Mouse (Mus musculus) MEL (cell line): ENCODE data around the gene Vstm4. TPM values are rescaled to one million over a fixed set of nuclear protein-coding genes. Genes with fewer than 3 reads are reported as not detected.

Experiments used
- DNase-seq: peaks from one replicate; pipeline ENCODE4 v3.0.0; 2011; ENCODE audit warnings: low read depth, low spot score
- H3K27ac ChIP-seq: 2 replicates; pipeline ENCODE4 v1.5.1; 2012; ENCODE audit warnings: low read depth, mild to moderate bottlenecking, control low read depth, low read length, moderate library complexity; ENCODE audit not compliant: control insufficient read depth
- H3K27me3 ChIP-seq, 2 experiments: fragments of 150-350 bp in 1 of 2; sonication (generic) in 1 of 2; 2 replicates each; pipeline ENCODE4 v1.6.1; 2012; ENCODE audit warnings: low read length in 2 of 2, mild to moderate bottlenecking in 2 of 2, improper control_type of control experiment in 1 of 2, moderate library complexity in 1 of 2; ENCODE audit not compliant: insufficient read depth in 2 of 2, control insufficient read depth in 1 of 2
- H3K36me3 ChIP-seq, 2 experiments: 2 replicates each; pipeline ENCODE4 v1.6.1; 2012 to 2014; ENCODE audit warnings: low read length in 2 of 2, improper control_type of control experiment in 1 of 2, inconsistent platforms in 1 of 2, mild to moderate bottlenecking in 1 of 2; ENCODE audit not compliant: insufficient read depth in 2 of 2, control insufficient read depth in 1 of 2
- H3K4me1 ChIP-seq, 2 experiments: fragments of 150-350 bp in 1 of 2; sonication (generic) in 1 of 2; 2 replicates each; pipeline ENCODE4 v1.6.1; 2012; ENCODE audit warnings: low read length in 2 of 2, improper control_type of control experiment in 1 of 2, mild to moderate bottlenecking in 1 of 2; ENCODE audit not compliant: insufficient read depth in 2 of 2, control insufficient read depth in 1 of 2
- H3K4me3 ChIP-seq, 2 experiments: fragments of 150-350 bp in 1 of 2; sonication (generic) in 1 of 2; 2 replicates each; pipeline ENCODE4 v1.5.1; 2012; ENCODE audit warnings: low read depth in 2 of 2, low read length in 2 of 2, mild to moderate bottlenecking in 2 of 2, moderate library complexity in 2 of 2, control low read depth in 1 of 2, improper control_type of control experiment in 1 of 2; ENCODE audit not compliant: control insufficient read depth in 1 of 2, insufficient read depth in 1 of 2
- H3K79me2 ChIP-seq: 2 replicates; pipeline ENCODE4 v1.6.1; 2012; ENCODE audit warnings: mild to moderate bottlenecking, low read length, moderate library complexity; ENCODE audit not compliant: control insufficient read depth, poor library complexity, insufficient read depth
- H3K9ac ChIP-seq: 2 replicates; pipeline ENCODE4 v1.6.1; 2012; ENCODE audit warnings: low read depth, mild to moderate bottlenecking, control low read depth, low read length, moderate library complexity; ENCODE audit not compliant: control insufficient read depth, poor library complexity, severe bottlenecking
- H3K9me3 ChIP-seq: fragments of 150-350 bp; sonication (generic); replicated peaks from 2 replicates; pipeline ENCODE4 v1.6.1; 2012; ENCODE audit warnings: mild to moderate bottlenecking, low read length, improper control_type of control experiment, moderate library complexity; ENCODE audit not compliant: insufficient read depth
- BHLHE40 ChIP-seq: IDR thresholded peaks from 2 replicates; pipeline ENCODE4 v1.6.1; 2012; ENCODE audit warnings: low read depth, mild to moderate bottlenecking, inconsistent platforms, low read length, improper control_type of control experiment, borderline replicate concordance
- CHD1 ChIP-seq: IDR thresholded peaks from 2 replicates; pipeline ENCODE4 v1.6.1; 2012; ENCODE audit warnings: low read depth, mild to moderate bottlenecking, inconsistent platforms, low read length, improper control_type of control experiment
- CTCF ChIP-seq, 3 experiments: IDR thresholded peaks in 2 of 3; conservative IDR thresholded peaks in 1 of 3; 2 replicates each; pipeline ENCODE4 v1.5.1; 2011 to 2012; ENCODE audit warnings: low read length in 3 of 3, low read depth in 2 of 3, mild to moderate bottlenecking in 2 of 3, improper control_type of control experiment in 1 of 3, inconsistent platforms in 1 of 3, mixed read lengths in 1 of 3, moderate library complexity in 1 of 3; ENCODE audit not compliant: control insufficient read depth in 1 of 3, insufficient read depth in 1 of 3, poor library complexity in 1 of 3, severe bottlenecking in 1 of 3
- E2F4 ChIP-seq: IDR thresholded peaks from 2 replicates; pipeline ENCODE4 v1.6.1; 2011; ENCODE audit warnings: low read depth, low read length, improper control_type of control experiment, borderline replicate concordance
- EP300 ChIP-seq, 2 experiments: IDR thresholded peaks; 2 replicates each; pipeline ENCODE4 v1.6.1; 2011; ENCODE audit warnings: improper control_type of control experiment in 2 of 2, low read length in 2 of 2, low read depth in 1 of 2, mild to moderate bottlenecking in 1 of 2
- GABPA ChIP-seq: IDR thresholded peaks from 2 replicates; pipeline ENCODE4 v1.6.1; 2012; ENCODE audit warnings: low read depth, mild to moderate bottlenecking, inconsistent platforms, low read length, improper control_type of control experiment, moderate library complexity
- GATA1 ChIP-seq: IDR thresholded peaks from 2 replicates; pipeline ENCODE4 v1.6.1; 2011; ENCODE audit warnings: low read depth, low read length, improper control_type of control experiment
- JUND ChIP-seq: IDR thresholded peaks from 2 replicates; pipeline ENCODE4 v1.6.1; 2011; ENCODE audit warnings: low read depth, mild to moderate bottlenecking, improper control_type of control experiment, low read length
- KAT2A ChIP-seq: conservative IDR thresholded peaks from 2 replicates; pipeline ENCODE4 v1.6.1; 2012; ENCODE audit warnings: low read depth, low read length, improper control_type of control experiment, inconsistent platforms
- MAFK ChIP-seq: IDR thresholded peaks from 2 replicates; pipeline ENCODE4 v1.6.1; 2011; ENCODE audit warnings: low read depth, mild to moderate bottlenecking, low read length, improper control_type of control experiment, borderline replicate concordance
- MAX ChIP-seq: IDR thresholded peaks from 2 replicates; pipeline ENCODE4 v1.6.1; 2011; ENCODE audit warnings: low read length, improper control_type of control experiment
- MXI1 ChIP-seq: IDR thresholded peaks from 2 replicates; pipeline ENCODE4 v1.6.1; 2011; ENCODE audit warnings: mild to moderate bottlenecking, low read depth, low read length, improper control_type of control experiment
- NELFE ChIP-seq: IDR thresholded peaks from 2 replicates; pipeline ENCODE4 v1.6.1; 2011; ENCODE audit warnings: low read depth, low read length, improper control_type of control experiment
- POLR2A ChIP-seq, 2 experiments: IDR thresholded peaks; 2 replicates each; pipeline ENCODE4 v1.6.1; 2011 to 2012; ENCODE audit warnings: low read length in 2 of 2, mild to moderate bottlenecking in 2 of 2, control low read depth in 1 of 2, improper control_type of control experiment in 1 of 2, low read depth in 1 of 2, moderate library complexity in 1 of 2; ENCODE audit not compliant: control insufficient read depth in 1 of 2, insufficient read depth in 1 of 2, poor library complexity in 1 of 2
- POLR2AphosphoS2 ChIP-seq: IDR thresholded peaks from 2 replicates; pipeline ENCODE4 v1.6.1; 2011; ENCODE audit warnings: low read length, improper control_type of control experiment
- POLR2AphosphoS5 ChIP-seq: IDR thresholded peaks from 2 replicates; pipeline ENCODE4 v1.6.1; 2012; ENCODE audit warnings: low read depth, borderline replicate concordance, mild to moderate bottlenecking, inconsistent platforms, low read length, moderate library complexity, mixed read lengths
- SIN3A ChIP-seq: IDR thresholded peaks from 2 replicates; pipeline ENCODE4 v1.6.1; 2012; ENCODE audit warnings: low read length, improper control_type of control experiment, inconsistent platforms
- SMC3 ChIP-seq: IDR thresholded peaks from 2 replicates; pipeline ENCODE4 v1.6.1; 2011; ENCODE audit warnings: low read depth, low read length, improper control_type of control experiment
- TAL1 ChIP-seq: IDR thresholded peaks from 2 replicates; pipeline ENCODE4 v1.6.1; 2012; ENCODE audit warnings: mild to moderate bottlenecking, inconsistent platforms, low read length, moderate library complexity, mixed read lengths
- UBTF ChIP-seq: IDR thresholded peaks from 2 replicates; pipeline ENCODE4 v1.6.1; 2012; ENCODE audit warnings: low read depth, mild to moderate bottlenecking, inconsistent platforms, low read length, improper control_type of control experiment, moderate library complexity, borderline replicate concordance; ENCODE audit not compliant: insufficient read depth
- USF1 ChIP-seq: IDR thresholded peaks from 2 replicates; pipeline ENCODE4 v1.6.1; 2014; ENCODE audit warnings: low read depth, mild to moderate bottlenecking, inconsistent platforms, low read length, improper control_type of control experiment, moderate library complexity
- USF2 ChIP-seq, 2 experiments: IDR thresholded peaks; 2 replicates each; pipeline ENCODE4 v1.6.1; 2011 to 2012; ENCODE audit warnings: improper control_type of control experiment in 2 of 2, low read length in 2 of 2, borderline replicate concordance in 1 of 2, inconsistent platforms in 1 of 2, low read depth in 1 of 2, mild to moderate bottlenecking in 1 of 2; ENCODE audit not compliant: insufficient read depth in 1 of 2
- ZKSCAN1 ChIP-seq: IDR thresholded peaks from 2 replicates; pipeline ENCODE4 v1.6.1; 2012; ENCODE audit warnings: low read depth, mild to moderate bottlenecking, inconsistent platforms, low read length, improper control_type of control experiment, moderate library complexity
- ZMIZ1 ChIP-seq: IDR thresholded peaks from 2 replicates; pipeline ENCODE4 v1.6.1; 2012; ENCODE audit warnings: low read depth, mild to moderate bottlenecking, inconsistent platforms, low read length, improper control_type of control experiment, moderate library complexity
- polyA plus RNA-seq, 2 experiments: library from polyadenylated mRNA; stranded (reverse) in 1 of 2; unstranded in 1 of 2; fragments of >175 nt in 1 of 2; fragments of >200 nt in 1 of 2; gene quantifications; 2 replicates each; pipeline versions ENCODE4 v1.2.1 to v1.2.4; 2012; ENCODE audit warnings: low replicate concordance in 2 of 2, low read depth in 1 of 2; ENCODE audit not compliant: insufficient read length in 2 of 2, insufficient read depth in 1 of 2, missing spikeins in 1 of 2
- total RNA-seq: library from RNA; depleted of rRNA; stranded (reverse); fragments of 300-350 nt; gene quantifications from 2 replicates; pipeline ENCODE4 v1.2.3, GENCODE M21; 2012

Vstm4 gene
- total and polyA plus RNA-seq, 3 experiments: not detected

GRCm38 (mm10) chr14:32950312-32951301, 94.1 kb downstream of the Vstm4 start:
- no peak overlapping the region for H3K9ac ChIP-seq
- TF ChIP-seq E2F4 (no peak), CTCF (IDR thresholded peaks at IDR 0.05 in 2 of 3, conservative IDR thresholded peaks at IDR 0.05 in 1 of 3; ENCODE audit: control insufficient read depth in 1 of 3, insufficient read depth in 1 of 3, low read depth in 2 of 3, low read length in 3 of 3, poor library complexity in 1 of 3, severe bottlenecking in 1 of 3) (no peak), SMC3 (no peak), BHLHE40 (no peak), MAFK (no peak), POLR2AphosphoS2 (no peak), MXI1 (no peak), JUND (no peak), POLR2AphosphoS5 (no peak), POLR2A (IDR thresholded peaks at IDR 0.05; ENCODE audit: control insufficient read depth in 1 of 2, insufficient read depth in 1 of 2, low read depth in 1 of 2, low read length in 2 of 2, poor library complexity in 1 of 2) (no peak), KAT2A (no peak), MAX (no peak), ZKSCAN1 (no peak), USF2 (IDR thresholded peaks at IDR 0.05; ENCODE audit: borderline replicate concordance in 1 of 2, insufficient read depth in 1 of 2, low read depth in 1 of 2, low read length in 2 of 2) (no peak), TAL1 (no peak), ZMIZ1 (no peak), USF1 (no peak), GABPA (no peak)
- DNase-seq: no peak
- H3K27me3 ChIP-seq: no peaks in the 10 kb centered on the region
- H3K4me1 ChIP-seq: no peaks in the 10 kb centered on the region
- no peaks in the 10 kb centered on the region for H3K36me3 ChIP-seq
- H3K27ac ChIP-seq: no peak overlapping the region
- H3K9me3 ChIP-seq: no peaks in the 10 kb centered on the region
- H3K4me3 ChIP-seq: no peak overlapping the region
- no peaks in the 10 kb centered on the region for H3K79me2 ChIP-seq

GRCm38 (mm10) chr14:32956486-32956885, 99.9 kb downstream of the Vstm4 start:
- TF ChIP-seq ZKSCAN1 (no peak), POLR2AphosphoS2 (no peak), SIN3A (no peak), UBTF (no peak), NELFE (no peak), BHLHE40 (no peak), EP300 (IDR thresholded peaks at IDR 0.05; ENCODE audit: low read depth in 1 of 2, low read length in 2 of 2) (no peak), POLR2AphosphoS5 (no peak), CHD1 (no peak), MAFK (no peak), GATA1 (no peak)
- no peaks in the 10 kb centered on the region for H3K4me1 ChIP-seq
- H3K27ac ChIP-seq: no peak overlapping the region
- H3K36me3 ChIP-seq: no peaks in the 10 kb centered on the region
- H3K9me3 ChIP-seq: no peaks in the 10 kb centered on the region
- no peaks in the 10 kb centered on the region for H3K27me3 ChIP-seq
- DNase-seq: no peak
- H3K79me2 ChIP-seq: no peaks in the 10 kb centered on the region
- H3K4me3 ChIP-seq: no peak overlapping the region
- no peak overlapping the region for H3K9ac ChIP-seq
